Mouse (Mus musculus) neural tube, embryonic 15.5 days (tissue): ENCODE data around the gene Gm39115. TPM values are rescaled to one million over a fixed set of nuclear protein-coding genes. Genes with fewer than 3 reads are reported as not detected.
"Not testable (repeated sequence)": the region's sequence is repeated elsewhere in the genome, so short reads cannot be mapped to it uniquely, and the experiment has no call there.

Experiments
- ATAC-seq: fragments of 200-750 bp; cut with Nextera tagmentation; 2 replicates; pipeline ENCODE4 v1.8.0; 2017; ENCODE audit warnings: mild to moderate bottlenecking, moderate TSS enrichment, moderate library complexity; ENCODE audit not compliant: low FRiP score
- H3K27ac ChIP-seq: fragments of 300-500 bp; sonication (generic); replicated peaks from 2 replicates; pipeline ENCODE4 v1.5.1; 2015; ENCODE audit warnings: mild to moderate bottlenecking, inconsistent platforms
- H3K27me3 ChIP-seq: fragments of 300-500 bp; sonication (generic); replicated peaks from 2 replicates; pipeline ENCODE4 v1.6.1; 2015; ENCODE audit warnings: inconsistent platforms
- H3K36me3 ChIP-seq: fragments of 300-500 bp; sonication (generic); 2 replicates; pipeline ENCODE4 v1.6.1; 2015; ENCODE audit warnings: inconsistent platforms
- H3K4me1 ChIP-seq: fragments of 300-500 bp; sonication (generic); 2 replicates; pipeline ENCODE4 v1.6.1; 2015; ENCODE audit warnings: inconsistent platforms
- H3K4me2 ChIP-seq: fragments of 300-500 bp; sonication (generic); 2 replicates; pipeline ENCODE4 v1.6.1; 2015; ENCODE audit warnings: inconsistent platforms, mild to moderate bottlenecking, moderate library complexity
- H3K4me3 ChIP-seq: fragments of 300-500 bp; sonication (generic); replicated peaks from 2 replicates; pipeline ENCODE4 v1.5.1; 2015; ENCODE audit warnings: mild to moderate bottlenecking, inconsistent platforms
- H3K9ac ChIP-seq: fragments of 300-500 bp; sonication (generic); replicated peaks from 2 replicates; pipeline ENCODE4 v1.6.1; 2015; ENCODE audit warnings: mild to moderate bottlenecking, inconsistent platforms
- H3K9me3 ChIP-seq: fragments of 300-500 bp; sonication (generic); replicated peaks from 2 replicates; pipeline ENCODE4 v1.6.1; 2016; ENCODE audit warnings: inconsistent platforms
- WGBS: fragments of 180-500 bp; shearing (Covaris S2); methylation state at CpG from one replicate; pipeline ENCODE4 v1.1.7; 2015; ENCODE audit warnings: mixed read lengths; 5-methylcytosine and 5-hydroxymethylcytosine counted together
- polyA plus RNA-seq: library from polyadenylated mRNA; unstranded; fragments of >200 nt; fragmentation: Nextera tagmentation; extraction: Ambion mirVana; gene quantifications from 2 replicates; pipeline ENCODE4 v1.2.1, GENCODE M21; 2015

Gm39115 gene
- polyA plus RNA-seq, 1 experiment from 2014 or later, result not detected

DNA sequence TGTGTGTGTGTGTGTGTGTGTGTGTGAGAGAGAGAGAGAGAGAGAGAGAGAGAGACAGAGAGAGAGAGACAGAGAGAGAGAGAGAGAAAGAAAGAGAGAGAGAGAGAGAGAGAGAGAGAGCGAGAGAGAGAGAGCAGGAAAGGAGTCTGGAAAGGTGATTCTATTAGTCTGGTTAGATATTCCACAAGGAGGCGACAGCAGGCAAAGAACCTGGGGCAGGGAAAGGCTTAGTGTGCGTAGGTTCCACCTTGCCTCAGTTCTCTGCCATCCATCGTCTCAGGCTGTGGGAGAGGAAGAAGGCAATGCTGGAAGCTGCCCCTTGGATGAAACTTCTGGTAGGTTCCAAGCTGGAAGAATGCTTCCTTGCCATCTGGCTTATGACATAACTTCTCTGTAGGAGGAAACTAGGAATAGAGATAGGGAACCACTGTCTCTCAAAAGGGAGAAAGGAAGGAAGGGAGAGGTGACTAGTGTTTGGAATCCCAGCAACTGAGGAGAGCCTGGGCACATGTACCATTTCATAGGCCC lies 9.6 kb upstream of the Gm39115 start:
- Histone ChIP-seq H3K4me1 (no peaks in the 10 kb centered on the region), H3K9ac (no peak overlapping the region), H3K4me3 (no peak overlapping the region), H3K36me3 (no peaks in the 10 kb centered on the region), H3K9me3 (no peaks in the 10 kb centered on the region), H3K27me3 (0 out of 2 replicates have a peak, but pooled peaks cover 3% of the 10 kb centered on the region), H3K27ac (no peak overlapping the region), H3K4me2 (no peak overlapping the region)
- no peak for ATAC-seq
- 53% methylated on average over 4 of the region's 4 CpGs for WGBS

DNA sequence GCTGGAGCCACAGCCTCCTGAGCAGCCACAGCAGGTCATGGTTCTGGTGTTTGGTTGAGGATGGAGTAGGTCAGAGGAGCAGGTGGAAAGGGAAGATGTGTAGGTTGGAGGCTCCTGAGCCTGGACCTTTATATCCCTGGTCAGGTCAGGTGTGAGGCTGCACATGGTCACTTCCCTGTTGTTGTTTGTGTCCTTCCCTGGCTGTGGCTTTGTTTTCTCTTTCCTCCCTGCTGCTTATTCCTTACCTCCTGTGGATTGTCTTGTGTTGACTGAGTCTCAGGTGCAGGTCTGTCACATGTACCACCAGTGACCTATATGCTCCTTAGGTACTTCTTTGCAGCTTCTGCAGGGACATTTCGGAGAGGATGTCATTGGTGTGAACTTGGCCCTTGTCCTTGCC lies 8.7 kb upstream of the Gm39115 start, which contains the start of gene Gm45337:
Gene Gm45337 (minus strand): TSS at position 101 of the 400 bp plus-strand sequence.
- Histone ChIP-seq H3K9me3 (no peaks in the 10 kb centered on the region), H3K4me1 (no peaks in the 10 kb centered on the region), H3K4me3 (no peak within 1 kb of the TSS), H3K36me3 (no peaks in the 10 kb centered on the region), H3K9ac (no peak within 1 kb of the TSS), H3K27ac (no peak within 1 kb of the TSS), H3K4me2 (no peak within 1 kb of the TSS), H3K27me3 (0 out of 2 replicates have a peak, but pooled peaks cover 3% of the 10 kb centered on the region)
- WGBS, result 90% methylated on average over 1 of the region's 1 CpGs
- no peak for ATAC-seq

DNA sequence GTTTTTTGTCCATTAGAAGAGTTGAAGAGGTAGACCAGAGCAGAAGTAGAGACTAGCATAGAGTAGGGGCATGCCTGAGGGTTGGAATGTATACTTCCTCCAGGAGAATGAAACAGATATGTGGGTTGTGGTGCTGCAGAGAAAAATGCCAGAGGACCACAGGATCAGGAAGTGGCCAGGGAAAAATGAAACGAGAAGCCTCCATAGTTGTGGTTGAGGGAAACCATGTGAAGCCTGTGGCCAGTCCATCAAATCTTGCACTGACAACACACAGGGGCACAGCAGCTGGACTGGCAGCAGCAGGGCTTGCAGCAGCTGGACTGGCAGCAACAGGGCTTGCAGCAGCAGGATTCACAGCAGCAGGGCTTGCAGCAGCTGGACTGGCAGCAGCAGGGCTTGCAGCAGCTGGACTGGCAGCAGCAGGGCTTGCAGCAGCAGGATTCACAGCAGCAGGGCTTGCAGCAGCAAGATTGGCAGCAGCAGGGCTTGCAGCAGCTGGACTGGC lies 7.7 kb upstream of the Gm39115 start:
- H3K27ac ChIP-seq, ATAC-seq, H3K9me3 ChIP-seq, H3K4me1 ChIP-seq, H3K9ac ChIP-seq, H3K4me2 ChIP-seq, H3K27me3 ChIP-seq, H3K36me3 ChIP-seq, H3K4me3 ChIP-seq: not testable (repeated sequence)
- 61% methylated on average over 1 of the region's 1 CpGs for WGBS

DNA sequence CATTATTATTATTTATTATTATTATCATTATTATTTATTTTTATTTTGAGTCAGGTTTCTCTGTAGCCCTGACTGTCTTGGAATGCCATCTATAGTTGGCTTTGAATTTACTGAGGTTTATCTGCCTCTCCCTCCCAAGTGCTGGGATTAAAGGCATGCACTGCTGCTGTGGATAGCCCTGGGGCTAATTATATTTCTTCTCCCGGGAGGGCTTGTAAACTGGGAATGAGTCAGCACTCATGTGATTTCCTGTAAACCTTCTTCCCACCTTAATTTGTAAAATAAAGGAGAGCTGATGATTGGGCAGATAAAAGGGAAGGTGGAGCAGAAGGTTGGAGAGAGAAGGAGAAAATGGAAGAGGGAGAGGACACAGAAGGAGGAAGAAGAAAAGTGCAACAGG lies 4.9 kb upstream of the Gm39115 start:
- H3K4me3 ChIP-seq, result no peak overlapping the region
- H3K4me1 ChIP-seq, result no peaks in the 10 kb centered on the region
- no peak for ATAC-seq
- H3K27me3 ChIP-seq, result 0 out of 2 replicates have a peak, but pooled peaks cover 3% of the 10 kb centered on the region
- H3K36me3 ChIP-seq, result no peaks in the 10 kb centered on the region
- H3K27ac ChIP-seq, result no peak overlapping the region
- H3K4me2 ChIP-seq, result no peak overlapping the region
- no peaks in the 10 kb centered on the region for H3K9me3 ChIP-seq
- H3K9ac ChIP-seq, result no peak overlapping the region
- 19% methylated on average over 1 of the region's 1 CpGs for WGBS

DNA sequence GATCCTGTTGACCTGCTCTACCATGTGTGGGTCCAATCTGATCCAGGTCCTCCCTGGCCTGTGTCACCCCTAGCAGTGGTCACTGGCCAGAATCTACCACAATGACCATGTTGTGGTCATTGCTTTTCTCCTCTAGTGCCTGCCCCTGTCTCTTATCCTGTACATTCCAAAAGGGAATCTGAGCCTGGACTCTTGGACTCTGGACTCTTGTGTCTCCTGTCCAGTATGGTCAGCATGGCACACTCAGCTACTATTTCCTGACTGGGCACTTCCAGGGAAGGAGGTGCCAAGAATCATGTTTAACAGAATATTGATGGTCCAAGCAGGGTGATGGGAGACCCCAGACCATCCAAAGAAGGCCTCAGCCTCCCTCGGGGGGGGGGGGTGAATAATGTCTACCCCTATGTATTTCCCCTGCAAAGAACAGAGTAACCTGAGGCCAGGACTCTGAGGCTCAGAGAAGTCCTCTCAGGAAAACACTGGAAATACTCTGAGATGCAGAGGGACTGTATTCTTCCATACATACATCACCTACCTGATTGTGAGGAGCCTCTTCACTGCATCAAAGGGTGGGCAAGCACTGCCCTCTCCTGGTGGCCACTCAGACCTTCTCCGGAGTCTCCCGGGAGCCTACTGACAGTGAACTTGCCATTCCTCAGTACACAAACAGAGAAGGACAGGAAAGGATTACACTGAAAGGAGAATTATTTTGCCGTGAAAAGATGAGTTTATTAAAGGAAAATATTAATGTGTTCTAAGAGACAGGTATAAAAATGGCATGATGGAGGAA lies 1.4 kb downstream of the Gm39115 start:
- Histone ChIP-seq H3K9me3 (no peaks in the 10 kb centered on the region), H3K4me2 (no peak overlapping the region), H3K4me3 (no peak overlapping the region), H3K36me3 (no peaks in the 10 kb centered on the region), H3K9ac (no peak overlapping the region), H3K27me3 (no peaks in the 10 kb centered on the region), H3K4me1 (no peaks in the 10 kb centered on the region), H3K27ac (no peak overlapping the region)
- WGBS, result 49% methylated on average over 4 of the region's 4 CpGs
- ATAC-seq, result no peak

DNA sequence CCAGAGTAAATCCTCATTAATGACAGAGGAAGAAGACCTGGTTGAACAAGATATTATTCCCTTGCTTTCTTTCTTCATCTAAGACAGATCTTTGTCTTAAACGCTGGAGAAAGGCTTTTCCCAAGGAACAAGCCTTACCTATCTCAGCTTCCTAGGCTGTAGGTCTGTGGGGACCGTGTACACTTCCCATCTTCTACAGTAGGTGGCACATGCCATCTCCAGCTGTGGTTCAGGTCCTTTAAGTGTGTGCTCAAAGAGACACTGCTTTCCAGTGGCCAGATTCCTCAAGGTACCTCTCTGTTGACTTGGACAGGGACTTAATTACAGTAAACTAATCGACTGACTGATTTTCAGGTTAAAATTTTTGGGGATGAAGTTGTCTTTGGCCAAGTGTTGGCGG lies 7.0 kb downstream of the Gm39115 start:
- no peak overlapping the region for H3K27ac ChIP-seq
- H3K27me3 ChIP-seq, result no peaks in the 10 kb centered on the region
- no peak for ATAC-seq
- H3K36me3 ChIP-seq, result no peaks in the 10 kb centered on the region
- WGBS, result 67% methylated on average over 4 of the region's 4 CpGs
- no peaks in the 10 kb centered on the region for H3K9me3 ChIP-seq
- no peak overlapping the region for H3K4me3 ChIP-seq
- no peak overlapping the region for H3K9ac ChIP-seq
- H3K4me1 ChIP-seq, result no peaks in the 10 kb centered on the region
- H3K4me2 ChIP-seq, result no peak overlapping the region

DNA sequence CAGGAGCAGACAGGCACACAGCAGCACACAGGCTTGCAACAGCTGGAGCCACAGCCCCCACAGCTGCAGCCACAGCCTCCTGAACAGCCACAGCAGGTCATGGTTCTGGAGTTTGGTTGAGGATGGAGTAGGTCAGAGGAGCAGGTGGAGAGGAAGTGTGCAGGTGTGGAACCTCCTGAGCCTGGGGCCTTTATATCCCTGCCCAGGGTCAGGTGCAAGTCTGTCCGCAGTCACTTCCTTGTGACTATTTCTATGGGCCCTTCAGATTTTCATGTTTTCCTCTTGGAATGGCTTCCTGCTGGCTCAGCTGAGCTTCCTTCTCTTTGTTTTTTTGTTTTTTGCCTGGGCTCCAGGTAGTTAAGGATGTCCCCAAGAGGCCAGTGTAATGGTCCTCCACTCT lies 15.2 kb downstream of the Gm39115 start, which contains the start of gene Gm45618:
Gene Gm45618 (minus strand): TSS at position 101 of the 400 bp plus-strand sequence.
- WGBS, result 87% methylated on average over 1 of the region's 1 CpGs
- H3K27ac ChIP-seq, H3K36me3 ChIP-seq, H3K9me3 ChIP-seq, H3K4me1 ChIP-seq, H3K27me3 ChIP-seq, ATAC-seq, H3K4me3 ChIP-seq, H3K9ac ChIP-seq, H3K4me2 ChIP-seq: not testable (repeated sequence)

DNA sequence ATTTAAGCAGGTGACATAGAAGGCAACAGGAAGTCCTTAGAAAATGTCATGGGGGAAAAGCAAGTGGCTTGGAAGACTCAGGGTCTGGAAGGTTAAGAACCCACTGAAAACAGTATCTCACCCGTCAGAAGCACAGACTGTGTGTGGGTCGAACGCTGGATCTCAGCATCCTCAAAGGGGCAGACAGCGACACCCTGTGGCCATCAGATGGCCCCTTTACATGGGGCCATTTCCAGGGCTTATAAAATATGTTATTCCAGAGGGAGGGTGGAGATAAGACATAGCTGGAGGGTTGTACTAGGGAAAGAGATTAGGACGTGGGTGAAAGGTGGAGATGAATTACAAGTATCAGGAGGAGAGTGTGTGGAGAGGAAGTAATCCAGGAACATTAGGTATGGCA lies 16.2 kb downstream of the Gm39115 start:
- WGBS, result 25% methylated on average over 5 of the region's 5 CpGs
- H3K4me1 ChIP-seq, result no peaks in the 10 kb centered on the region
- H3K4me3 ChIP-seq, result no peak overlapping the region
- H3K36me3 ChIP-seq, result no peaks in the 10 kb centered on the region
- no peak overlapping the region for H3K9ac ChIP-seq
- no peaks in the 10 kb centered on the region for H3K9me3 ChIP-seq
- no peaks in the 10 kb centered on the region for H3K27me3 ChIP-seq
- ATAC-seq, result no peak
- no peak overlapping the region for H3K27ac ChIP-seq
- no peak overlapping the region for H3K4me2 ChIP-seq

DNA sequence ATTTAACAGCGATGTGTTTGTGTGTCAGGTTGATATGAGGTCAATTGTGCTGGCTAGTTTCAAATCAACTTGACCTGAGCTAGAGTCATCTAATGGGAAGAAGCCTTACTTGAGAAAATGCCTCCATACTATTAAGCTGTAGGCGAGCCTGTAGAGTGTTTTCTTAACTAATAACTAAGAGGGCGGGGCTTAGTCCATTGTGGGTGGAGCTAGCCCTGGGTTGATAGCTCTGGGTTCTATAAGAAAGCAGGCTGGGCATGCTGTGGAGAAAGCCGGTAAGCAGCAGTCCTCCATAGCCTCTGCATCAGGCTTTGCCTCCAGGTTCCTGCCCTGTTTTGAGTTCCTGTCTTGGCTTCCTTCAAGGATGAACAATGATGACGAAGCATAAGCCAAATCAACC lies 31.1 kb downstream of the Gm39115 start:
- 62% methylated on average over 5 of the region's 5 CpGs for WGBS
- ATAC-seq, result no peak
- Histone ChIP-seq H3K4me1 (0 out of 2 replicates have a peak, but pooled peaks cover 2% of the 10 kb centered on the region), H3K4me2 (no peak overlapping the region), H3K9me3 (no peaks in the 10 kb centered on the region), H3K4me3 (no peak overlapping the region), H3K27me3 (no peaks in the 10 kb centered on the region), H3K27ac (no peak overlapping the region), H3K36me3 (no peaks in the 10 kb centered on the region), H3K9ac (no peak overlapping the region)

DNA sequence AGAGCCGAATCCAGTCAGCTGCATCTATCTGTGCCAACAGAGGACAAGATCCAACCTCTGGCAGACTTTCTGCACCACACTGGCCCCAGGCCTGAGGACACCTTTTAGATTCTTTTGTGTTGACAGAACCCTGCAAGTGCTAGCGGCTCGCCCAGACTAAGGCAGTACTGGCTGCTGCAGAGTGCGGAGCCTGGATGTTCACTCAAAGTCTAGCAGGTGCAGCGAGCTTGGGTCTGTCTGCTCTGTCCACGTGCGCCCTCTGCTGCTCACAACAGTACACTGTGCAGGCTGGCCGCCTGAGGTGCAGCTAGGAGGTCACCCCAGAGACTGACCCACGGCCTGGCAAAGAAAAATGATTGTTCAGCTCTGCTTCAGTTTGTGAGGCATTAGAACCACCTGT lies 38.1 kb downstream of the Gm39115 start:
- no peak overlapping the region for H3K27ac ChIP-seq
- H3K9ac ChIP-seq, result 0 out of 2 replicates have a peak overlapping the region, but pooled peaks have one; percentile 26
- peak; percentile 46 for ATAC-seq
- peak overlapping the region; percentile 35 for H3K4me2 ChIP-seq
- H3K4me1 ChIP-seq, result peaks cover 30% of the 10 kb centered on the region
- H3K27me3 ChIP-seq, result 0 out of 2 replicates have a peak, but pooled peaks cover 2% of the 10 kb centered on the region
- 8% methylated on average over 9 of the region's 9 CpGs for WGBS
- no peaks in the 10 kb centered on the region for H3K36me3 ChIP-seq
- no peak overlapping the region for H3K4me3 ChIP-seq
- no peaks in the 10 kb centered on the region for H3K9me3 ChIP-seq

DNA sequence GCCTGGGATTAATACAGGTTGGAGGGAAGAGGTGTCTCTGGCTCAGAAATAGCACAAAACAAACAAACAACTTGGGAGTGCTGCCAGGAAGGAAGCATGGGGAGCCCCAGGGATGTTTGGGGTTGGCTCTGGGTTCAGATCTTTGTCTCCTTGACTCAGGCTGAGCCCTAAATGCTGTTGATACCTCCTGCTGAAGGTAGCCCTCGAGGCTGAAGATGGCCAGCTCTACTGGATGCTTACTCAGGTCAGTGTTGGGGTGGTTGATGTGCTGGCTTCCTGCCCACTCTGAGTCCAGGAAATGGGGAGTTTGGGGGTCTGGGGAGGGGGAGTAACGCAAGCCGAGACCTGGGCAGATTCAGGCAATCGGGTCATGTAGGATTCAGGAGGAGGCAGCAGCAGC lies 39.1 kb downstream of the Gm39115 start:
- WGBS, result 77% methylated on average over 4 of the region's 4 CpGs
- Histone ChIP-seq H3K4me2 (peak overlapping the region; percentile 95), H3K9ac (no peak overlapping the region), H3K36me3 (no peaks in the 10 kb centered on the region), H3K4me1 (peaks cover 41% of the 10 kb centered on the region), H3K4me3 (peak overlapping the region; percentile 70; the same call in 1 of the 2 replicates), H3K9me3 (no peaks in the 10 kb centered on the region), H3K27me3 (0 out of 2 replicates have a peak, but pooled peaks cover 2% of the 10 kb centered on the region), H3K27ac (no peak overlapping the region)
- ATAC-seq, result no peak
